Mouse (Mus musculus): ENCODE results near the gene Ttc12.

Gene Ttc12

GRCm38 (mm10) chr9:49485892-49486311 lies at the start of gene Ttc12:
Gene Ttc12, minus strand, starts transcription at chr9:49486225.
- no peak for DNase-seq (ENCODE audit: low read depth, low spot score)

- no peak for DNase-seq (ENCODE audit: low read depth, low spot score)
These were observed 48.9 kb upstream of the Ttc12 start for GRCm38 (mm10) chr9:49534958-49535357.

GRCm38 (mm10) chr9:49533912-49534491 lies 48.0 kb upstream of the Ttc12 start:
- DNase-seq (ENCODE audit: low read depth, low spot score), result no peak

DNA sequence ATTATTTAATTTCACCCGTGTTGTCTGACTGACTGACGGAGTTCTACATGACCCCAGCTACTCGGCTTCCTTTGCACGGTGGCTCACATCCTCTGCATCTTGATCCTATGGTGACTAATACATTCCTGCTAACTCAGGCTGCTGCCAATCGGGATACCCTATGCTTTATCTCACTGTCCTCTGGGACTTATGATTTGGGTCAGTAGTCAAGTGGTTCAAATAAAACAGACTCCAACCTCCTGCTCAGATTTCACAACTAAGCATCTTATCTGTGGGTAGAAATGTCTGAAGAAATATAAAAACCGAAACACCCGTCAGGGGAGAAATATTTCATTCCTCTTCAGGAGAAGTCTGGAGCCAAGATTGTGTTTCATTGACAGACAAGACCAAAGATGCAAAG lies 47.4 kb upstream of the Ttc12 start:
- DNase-seq (ENCODE audit: low read depth, low spot score), result no peak

DNA sequence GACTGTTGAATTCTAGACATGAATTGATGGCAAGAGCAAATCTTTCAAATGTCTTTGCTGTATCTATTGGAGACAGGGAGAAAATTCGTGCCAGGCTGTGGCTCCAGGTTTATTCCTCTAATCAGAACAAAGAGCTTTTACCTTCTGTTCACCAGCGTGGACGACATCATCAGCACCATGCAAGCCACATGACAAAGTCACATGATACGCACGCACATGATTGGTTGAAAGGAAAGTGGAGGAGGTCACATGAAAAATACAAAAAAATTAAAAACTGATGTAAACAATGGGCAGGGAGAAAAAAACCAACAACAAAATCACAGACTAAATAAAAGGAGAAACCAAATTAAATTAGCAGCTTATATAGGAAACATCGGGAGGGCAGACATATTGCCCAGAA lies 45.8 kb upstream of the Ttc12 start:
- no peak for DNase-seq (ENCODE audit: low read depth, low spot score)

GRCm38 (mm10) chr9:49531257-49531656 lies 45.2 kb upstream of the Ttc12 start:
- DNase-seq (ENCODE audit: low read depth, low spot score), result no peak

DNA sequence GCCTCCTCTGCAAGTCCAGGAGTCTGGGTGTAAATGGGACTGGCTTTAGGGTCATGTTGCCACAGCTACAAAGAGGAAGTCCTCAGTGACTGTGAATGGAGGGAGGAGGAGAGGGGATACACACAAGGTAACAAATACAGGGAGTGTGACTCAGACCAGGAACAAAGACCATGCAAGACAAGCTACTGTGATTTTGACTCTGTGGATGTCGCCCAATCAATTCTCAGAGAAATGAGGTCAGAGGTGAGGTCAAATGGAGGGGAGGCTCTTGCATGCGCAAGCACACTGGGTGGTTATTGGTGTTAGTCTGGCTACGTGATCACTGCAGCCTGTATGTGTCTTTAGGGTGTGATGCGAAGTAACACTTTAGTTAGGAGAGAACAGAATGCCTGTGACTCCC lies 44.7 kb upstream of the Ttc12 start:
- no peak for DNase-seq (ENCODE audit: low read depth, low spot score)

- DNase-seq (ENCODE audit: low read depth, low spot score), result no peak
These were observed 43.4 kb upstream of the Ttc12 start for GRCm38 (mm10) chr9:49529366-49529959.

DNA sequence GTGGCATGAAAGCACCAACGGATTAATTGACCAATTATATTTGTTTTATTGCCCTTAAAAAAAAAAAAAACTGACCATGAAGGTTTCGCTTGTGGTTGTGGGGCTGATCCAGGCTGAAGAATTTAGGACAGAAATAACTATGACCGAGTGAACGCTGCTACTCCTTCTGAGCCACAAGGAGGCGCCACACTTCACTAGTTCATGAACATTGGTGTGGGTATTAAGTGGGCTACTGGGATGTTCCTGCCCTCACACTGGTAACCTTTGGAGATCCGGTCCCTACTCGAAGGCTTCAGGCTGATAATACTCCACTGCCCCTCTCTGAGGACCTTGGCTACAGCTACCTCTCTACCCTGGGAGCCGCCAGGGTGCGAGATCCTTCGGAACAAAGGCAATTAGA lies 42.9 kb upstream of the Ttc12 start:
- no peak for DNase-seq (ENCODE audit: low read depth, low spot score)

- no peak for DNase-seq (ENCODE audit: low read depth, low spot score)
These were observed 42.0 kb upstream of the Ttc12 start for GRCm38 (mm10) chr9:49528026-49528425.

DNA sequence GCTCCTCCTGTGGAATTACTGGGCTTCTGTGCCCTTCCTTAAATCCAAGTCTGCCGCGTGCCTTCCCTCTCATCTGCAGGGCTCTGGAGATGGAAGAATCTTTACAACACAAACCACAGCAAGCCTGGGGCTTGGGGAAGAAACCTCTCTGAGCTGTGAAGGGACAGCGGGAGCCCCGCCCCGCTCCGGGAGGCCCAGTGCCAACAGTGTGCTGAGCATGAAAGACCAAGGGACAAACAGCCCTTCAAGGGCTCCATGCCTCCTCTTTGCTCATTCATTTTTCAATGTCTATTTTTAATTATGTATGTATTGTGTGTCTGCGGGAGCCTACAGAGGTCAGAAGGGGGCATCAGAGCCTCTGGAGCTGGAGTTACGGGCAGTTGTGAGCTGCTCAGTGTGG lies 41.3 kb upstream of the Ttc12 start:
- no peak for DNase-seq (ENCODE audit: low read depth, low spot score)

DNA sequence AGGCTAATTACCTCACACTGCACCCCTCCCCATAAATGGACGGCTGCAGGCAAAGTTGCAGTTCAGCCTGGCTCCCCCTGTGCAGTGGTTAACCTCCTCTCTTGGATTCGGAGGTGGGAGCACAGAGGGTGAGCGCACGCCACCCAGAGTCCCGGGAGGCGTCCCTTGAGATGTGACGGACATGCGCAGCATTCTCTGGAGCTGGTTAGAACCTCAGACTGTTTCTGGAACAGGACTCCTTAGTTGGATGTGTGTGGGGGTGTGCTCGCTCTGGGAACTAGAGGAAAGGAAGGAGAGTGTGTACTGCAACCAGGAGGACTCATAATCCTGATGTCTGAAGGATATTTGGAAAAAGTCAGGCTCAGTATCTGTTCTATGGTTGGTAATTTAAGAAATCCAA lies 38.7 kb upstream of the Ttc12 start:
- DNase-seq (ENCODE audit: low read depth, low spot score), result no peak

DNA sequence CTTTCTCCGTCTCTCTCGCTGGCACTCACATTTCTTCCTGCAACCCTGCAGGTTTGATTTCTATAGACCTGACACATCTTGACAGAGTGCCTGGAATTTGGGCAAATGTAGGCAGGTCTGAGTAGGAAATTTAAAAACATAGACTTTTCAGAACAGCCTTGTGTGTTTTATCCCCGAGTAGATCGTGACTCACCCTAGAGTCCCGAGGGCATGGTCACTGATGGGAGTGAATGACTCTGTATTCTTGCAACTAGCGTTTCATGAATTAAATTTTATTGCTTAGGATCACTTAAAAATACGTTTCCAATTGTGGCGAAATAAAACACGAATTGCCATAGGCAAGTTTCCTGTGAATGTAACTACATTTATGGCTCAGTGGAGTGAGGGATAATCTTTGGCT lies 37.9 kb upstream of the Ttc12 start:
- DNase-seq (ENCODE audit: low read depth, low spot score), result no peak

DNA sequence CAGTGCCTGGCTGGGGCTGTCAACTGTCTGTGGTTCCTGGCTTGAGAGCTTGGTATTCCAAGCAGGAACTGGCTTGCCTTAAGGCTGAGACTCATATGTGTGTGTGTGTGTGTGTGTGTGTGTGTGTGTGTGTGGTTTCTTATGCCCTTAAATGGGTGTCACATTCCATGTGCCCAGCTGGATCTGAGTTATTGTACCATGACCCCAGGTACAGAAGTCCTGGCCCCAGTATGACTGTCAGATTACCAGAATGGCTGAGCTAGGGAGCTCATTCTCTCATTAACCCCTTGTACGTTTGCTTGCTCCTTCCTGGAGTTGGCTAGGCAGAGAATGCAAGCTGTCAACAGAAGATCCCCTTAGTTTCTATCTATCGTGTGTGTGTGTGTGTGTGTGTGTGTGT lies 28.3 kb upstream of the Ttc12 start:
- DNase-seq (ENCODE audit: low read depth, low spot score), result no peak

- DNase-seq (ENCODE audit: low read depth, low spot score), result no peak
These were observed 24.6 kb upstream of the Ttc12 start for GRCm38 (mm10) chr9:49510666-49511065.

DNA sequence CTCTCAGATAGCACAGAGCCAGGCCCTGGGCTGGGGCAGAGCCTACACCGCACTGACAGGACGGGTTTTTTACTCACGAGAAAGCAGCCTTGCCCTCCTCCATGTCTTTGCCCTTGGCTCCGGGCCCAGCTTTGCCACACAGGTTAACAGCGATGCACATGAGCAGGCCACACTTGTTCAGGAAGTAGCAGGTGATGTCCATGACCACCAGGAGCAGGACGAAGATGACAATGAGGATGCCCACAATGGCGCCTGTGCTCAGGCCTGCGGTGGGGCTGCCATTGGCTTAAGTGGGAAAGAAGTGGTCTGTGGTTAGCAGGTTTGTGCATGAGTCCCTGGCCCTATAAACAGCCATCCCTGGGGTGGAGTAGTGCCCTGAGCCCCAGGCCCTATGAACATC lies 23.6 kb upstream of the Ttc12 start:
- DNase-seq (ENCODE audit: low read depth, low spot score), result no peak

DNA sequence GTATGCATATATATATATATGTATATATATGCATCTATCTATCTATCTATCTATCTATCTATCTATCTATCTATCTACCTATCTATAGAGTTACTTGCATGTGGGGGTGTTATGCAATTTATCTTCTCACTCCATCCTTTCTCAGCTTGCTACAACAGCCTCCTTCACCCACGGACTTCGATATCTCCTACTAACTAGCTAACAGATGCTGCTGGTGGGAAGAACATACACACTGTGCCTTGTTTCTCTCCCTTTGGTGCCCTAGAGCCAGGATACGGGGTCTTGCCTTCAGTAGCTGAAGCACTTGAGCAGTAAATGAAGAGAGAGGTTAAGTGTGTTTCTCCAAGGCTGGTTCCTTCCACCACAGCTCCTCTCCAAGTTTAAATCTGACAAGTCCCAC lies 23.1 kb upstream of the Ttc12 start:
- no peak for DNase-seq (ENCODE audit: low read depth, low spot score)

DNA sequence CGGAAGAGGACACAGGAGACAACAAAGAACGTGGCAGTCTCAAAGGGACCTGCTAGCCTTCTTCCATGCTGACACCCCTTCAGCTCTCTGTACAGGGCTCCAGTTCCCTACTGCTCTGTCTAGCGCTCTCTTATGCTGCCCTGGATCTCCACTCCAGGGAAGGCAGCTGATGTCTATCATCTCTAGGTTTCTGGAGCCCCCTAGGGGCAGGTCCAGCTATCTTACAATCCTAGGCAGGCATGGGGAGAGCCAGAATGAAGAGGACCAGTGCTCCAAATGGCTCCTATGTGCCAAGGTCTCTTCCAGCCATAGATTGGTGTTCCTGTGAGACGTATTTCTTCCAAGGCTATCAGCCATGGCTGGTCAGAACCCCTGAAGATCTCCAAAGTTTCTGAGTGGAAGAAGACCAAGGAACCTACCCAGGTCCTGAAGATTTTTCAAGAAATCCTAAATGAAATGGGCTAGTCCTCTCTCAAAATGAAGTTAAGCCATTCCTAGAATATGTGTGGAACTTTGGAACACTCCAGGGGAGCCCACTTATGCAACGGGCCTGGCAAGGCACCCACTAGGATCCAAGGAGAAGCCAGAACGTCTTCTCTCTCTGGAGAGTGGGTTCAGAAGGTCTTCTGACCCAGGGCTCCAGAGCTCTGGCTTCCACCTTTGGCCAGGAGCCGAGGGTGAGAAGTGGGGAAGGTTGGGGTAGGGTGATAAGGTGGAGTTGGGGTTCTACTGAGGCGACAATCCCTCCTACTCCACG lies 22.0 kb upstream of the Ttc12 start:
- no peak for DNase-seq (ENCODE audit: low read depth, low spot score)

DNA sequence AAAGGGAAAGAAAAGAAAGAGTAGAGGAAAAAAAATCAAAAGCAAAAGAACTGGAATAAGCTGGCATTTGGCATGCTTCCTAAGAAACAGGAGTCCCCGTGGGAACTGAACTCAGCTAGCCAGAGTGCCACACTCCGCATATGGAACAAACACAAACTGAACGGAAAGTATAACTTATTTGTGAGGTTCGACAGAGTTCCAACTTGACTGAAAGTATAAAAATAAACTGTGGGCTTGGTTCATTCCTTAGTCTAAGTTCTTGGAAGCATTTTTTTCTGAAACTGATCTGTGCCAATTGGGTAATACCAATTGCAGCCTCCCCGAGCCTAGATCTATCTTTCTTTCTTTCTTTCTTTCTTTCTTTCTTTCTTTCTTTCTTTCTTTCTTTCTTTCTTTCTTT lies 18.6 kb upstream of the Ttc12 start:
- DNase-seq (ENCODE audit: low read depth, low spot score), result no peak

DNA sequence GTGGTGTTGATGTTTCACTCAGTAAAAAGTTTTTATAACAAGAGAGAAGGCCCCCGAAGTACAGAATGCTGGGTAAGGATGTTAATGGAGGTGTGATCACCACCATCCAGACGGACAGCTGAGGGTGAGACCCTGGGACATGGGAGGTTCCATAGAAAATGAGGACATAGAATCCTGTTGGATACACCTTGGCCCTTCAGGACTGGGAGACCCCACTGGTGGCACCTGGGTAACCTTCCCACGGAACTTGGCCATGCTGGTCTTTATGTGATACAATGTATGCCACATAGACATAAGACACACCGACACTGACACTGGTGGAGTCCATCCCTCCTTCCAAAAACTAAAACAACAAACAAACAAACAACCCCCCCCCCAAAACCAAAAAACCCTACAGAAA lies 16.2 kb upstream of the Ttc12 start:
- no peak for DNase-seq (ENCODE audit: low read depth, low spot score)

GRCm38 (mm10) chr9:49499878-49500277 lies 13.9 kb upstream of the Ttc12 start:
- DNase-seq (ENCODE audit: low read depth, low spot score), result no peak

- DNase-seq (ENCODE audit: low read depth, low spot score), result no peak
These were observed 8.1 kb upstream of the Ttc12 start for GRCm38 (mm10) chr9:49493979-49494649.

DNA sequence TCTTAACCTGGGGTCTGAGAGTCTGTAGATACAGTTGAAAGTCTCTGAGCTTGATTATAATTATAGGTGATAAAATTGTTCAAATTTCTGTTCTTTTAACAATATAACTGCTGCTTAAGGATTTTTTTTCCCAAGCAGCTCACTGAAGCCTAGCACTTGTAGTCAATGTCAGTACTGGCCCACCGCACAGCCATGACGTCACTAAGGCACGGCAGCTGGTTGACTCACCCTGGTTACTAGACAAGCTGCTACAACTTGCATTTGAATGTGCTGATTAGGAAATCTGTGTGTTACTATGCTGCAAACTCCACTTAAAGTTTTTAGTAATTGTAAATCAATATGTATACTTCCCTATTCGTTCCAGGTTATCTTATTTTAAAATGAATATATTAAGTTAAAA lies 4.6 kb upstream of the Ttc12 start:
- no peak for DNase-seq (ENCODE audit: low read depth, low spot score)
